Mouse (Mus musculus) layer of hippocampus, postnatal 10 days (tissue): Measurements from ENCODE around the gene Ldlrad3. TPM values are rescaled to one million over a fixed set of nuclear protein-coding genes. Genes with fewer than 3 reads are reported as not detected.

Experiments
- DNase-seq, 2 experiments: peaks; one replicate each; pipeline ENCODE4 v3.0.0; 2021; ENCODE audit warnings: low spot score in 2 of 2
- total RNA-seq, 2 experiments: library from RNA; stranded (reverse); gene quantifications; 2 replicates each; pipeline ENCODE4 v1.2.3; 2021

The Ldlrad3 gene
- total RNA-seq, 2 experiments from 2014 or later = 15.4 to 15.5 TPM

GRCm38 (mm10) chr2:102190956-102191355, 4.8 kb upstream of the Ldlrad3 start:
- DNase-seq = no peak

GRCm38 (mm10) chr2:102185069-102185950, 875 bp downstream of the Ldlrad3 start:
- DNase-seq = no peak

- no peak for DNase-seq
Measured at GRCm38 (mm10) chr2:102183720-102184480, 2.3 kb downstream of the Ldlrad3 start.

DNA sequence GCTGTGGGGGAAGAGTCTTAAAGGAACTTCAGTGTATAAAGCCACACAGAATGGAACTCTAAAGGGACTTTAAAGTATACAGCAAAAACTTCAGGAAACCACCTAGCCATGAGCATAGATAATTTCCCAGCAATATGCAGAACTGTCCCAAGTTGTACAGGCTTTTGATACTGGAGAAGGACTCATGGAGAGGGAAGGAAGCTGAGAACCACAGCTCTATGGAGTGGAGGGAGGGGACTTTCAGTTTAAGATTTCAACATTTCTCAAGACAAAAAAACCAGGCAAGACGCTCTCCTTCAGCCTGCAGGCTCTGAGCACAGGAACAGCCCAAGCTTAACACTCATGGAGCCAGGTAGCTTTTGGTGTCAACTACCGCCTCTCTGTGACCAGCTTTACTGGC, 4.7 kb downstream of the Ldlrad3 start:
- DNase-seq = no peak

GRCm38 (mm10) chr2:102176434-102176772, 9.8 kb downstream of the Ldlrad3 start:
- DNase-seq = no peak

DNA sequence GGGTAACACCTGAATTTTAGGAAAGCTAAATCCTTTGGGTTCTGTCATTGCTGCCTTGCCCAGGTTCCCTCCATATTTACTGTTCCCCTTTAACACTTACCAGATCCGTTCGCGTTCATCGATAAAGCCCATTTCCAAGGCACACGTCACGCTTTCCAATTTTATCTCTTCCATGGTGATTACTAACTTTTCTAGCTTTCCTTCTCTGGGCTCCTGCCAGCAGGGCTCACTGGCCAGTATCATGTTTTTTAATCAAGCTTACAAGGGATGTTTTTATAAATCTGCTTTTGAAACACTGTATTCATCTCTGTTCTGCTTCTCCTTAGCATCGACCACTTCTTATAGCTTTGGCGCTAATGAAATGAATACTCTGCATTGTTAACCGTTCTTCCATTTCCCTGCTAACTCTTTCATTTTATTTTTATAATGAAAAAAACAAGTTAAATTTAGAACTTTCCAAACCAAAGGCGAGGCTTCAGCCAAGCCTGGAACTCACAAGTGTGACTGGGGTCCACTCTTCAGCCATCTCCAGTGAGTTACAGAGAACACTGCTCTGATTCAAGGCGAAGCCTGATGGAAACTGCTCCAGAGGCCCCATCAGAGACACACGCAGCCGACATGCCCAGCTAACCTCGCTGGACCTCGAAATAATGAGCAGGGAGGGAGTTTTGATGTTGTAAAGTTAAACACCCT, 10.3 kb downstream of the Ldlrad3 start:
- no peak for DNase-seq

- DNase-seq = no peak
Measured at GRCm38 (mm10) chr2:102172458-102172857, 13.7 kb downstream of the Ldlrad3 start.

GRCm38 (mm10) chr2:102166550-102167325, 19.4 kb downstream of the Ldlrad3 start:
- DNase-seq = no peak

GRCm38 (mm10) chr2:102163106-102163505, 23.1 kb downstream of the Ldlrad3 start:
- DNase-seq = no peak

GRCm38 (mm10) chr2:102157555-102157954, 28.6 kb downstream of the Ldlrad3 start:
- no peak for DNase-seq

DNA sequence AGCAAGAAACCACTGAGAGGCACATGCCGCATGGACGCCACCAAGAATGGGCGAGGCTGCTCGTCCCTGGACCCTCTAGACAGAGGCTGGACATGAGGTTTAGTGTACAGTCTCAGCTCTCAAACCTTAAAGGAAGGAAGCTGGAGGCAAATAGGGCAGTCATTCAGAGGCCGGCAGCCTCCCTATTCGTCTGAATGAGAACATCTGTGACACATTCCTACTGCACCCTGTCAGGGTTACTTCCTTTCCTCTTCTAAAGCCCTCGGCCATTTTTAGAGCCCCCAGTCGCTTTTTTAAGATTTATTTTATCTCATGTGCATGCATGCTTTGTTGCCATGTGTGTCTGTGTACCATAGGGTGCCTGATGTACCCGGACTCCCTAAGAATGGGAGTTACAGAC, 29.2 kb downstream of the Ldlrad3 start:
- DNase-seq = no peak

DNA sequence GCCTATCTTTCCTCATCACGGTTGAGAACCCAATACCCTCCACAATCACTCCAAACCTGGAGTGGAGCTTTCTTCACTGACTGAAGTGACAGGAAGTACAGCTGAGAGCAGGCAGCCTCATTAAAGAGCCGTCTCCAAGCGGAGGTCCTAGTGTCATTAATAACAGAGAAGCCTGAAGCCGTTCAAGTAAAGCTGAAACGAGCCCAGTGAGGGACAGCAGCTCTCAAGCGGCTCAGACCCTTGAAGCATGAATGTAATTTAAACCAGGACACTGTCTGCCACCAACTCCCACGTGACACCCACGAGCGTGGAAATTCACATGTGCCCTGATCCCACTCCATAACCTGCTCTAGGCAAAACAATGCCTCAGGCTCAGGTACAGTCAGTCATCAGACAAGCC, 29.7 kb downstream of the Ldlrad3 start:
- no peak for DNase-seq

GRCm38 (mm10) chr2:102155306-102156015, 30.7 kb downstream of the Ldlrad3 start:
- DNase-seq = no peak

DNA sequence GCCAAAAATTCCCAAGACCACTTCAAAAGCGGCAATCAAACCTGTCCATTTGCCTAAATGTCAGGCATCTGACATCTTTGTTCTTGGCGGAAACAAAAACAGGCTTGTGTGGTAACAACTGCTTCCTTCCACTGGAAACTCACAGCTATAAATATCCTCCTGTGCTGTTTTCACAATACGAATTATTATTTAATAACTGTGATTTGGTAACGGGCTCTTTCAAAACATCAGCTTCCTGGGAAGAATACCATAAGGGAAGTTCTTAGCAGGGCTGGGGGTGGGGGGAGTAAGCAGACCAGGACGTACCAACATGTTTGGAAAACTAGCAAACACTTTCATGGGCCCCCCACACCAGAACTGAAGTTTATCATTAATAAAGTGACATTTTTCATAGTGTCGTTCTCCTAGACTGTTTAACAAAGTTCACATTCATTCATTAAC, 31.4 kb downstream of the Ldlrad3 start:
- DNase-seq = no peak

DNA sequence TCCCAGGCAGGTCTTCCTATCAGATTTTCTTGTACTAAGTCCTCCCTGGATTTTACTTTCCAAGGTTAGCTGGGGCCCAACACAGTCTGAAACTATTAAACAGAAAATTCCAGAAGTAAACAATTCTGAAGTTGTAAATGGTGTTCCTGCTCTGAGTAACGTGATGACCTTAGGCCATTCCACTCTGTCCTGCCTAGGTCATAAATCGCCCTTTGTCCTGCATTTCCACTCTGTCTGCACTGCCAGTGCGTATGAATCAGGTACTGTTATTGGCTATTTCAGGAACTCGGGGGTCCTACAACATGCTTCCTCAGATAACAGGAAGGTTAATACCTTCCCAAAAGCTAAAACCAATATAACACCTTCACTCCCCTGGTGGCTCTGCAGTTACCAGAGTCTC, 31.9 kb downstream of the Ldlrad3 start:
- no peak for DNase-seq

GRCm38 (mm10) chr2:102153516-102153915, 32.7 kb downstream of the Ldlrad3 start:
- DNase-seq = no peak

- no peak for DNase-seq
Measured at GRCm38 (mm10) chr2:102152851-102153250, 33.3 kb downstream of the Ldlrad3 start.

DNA sequence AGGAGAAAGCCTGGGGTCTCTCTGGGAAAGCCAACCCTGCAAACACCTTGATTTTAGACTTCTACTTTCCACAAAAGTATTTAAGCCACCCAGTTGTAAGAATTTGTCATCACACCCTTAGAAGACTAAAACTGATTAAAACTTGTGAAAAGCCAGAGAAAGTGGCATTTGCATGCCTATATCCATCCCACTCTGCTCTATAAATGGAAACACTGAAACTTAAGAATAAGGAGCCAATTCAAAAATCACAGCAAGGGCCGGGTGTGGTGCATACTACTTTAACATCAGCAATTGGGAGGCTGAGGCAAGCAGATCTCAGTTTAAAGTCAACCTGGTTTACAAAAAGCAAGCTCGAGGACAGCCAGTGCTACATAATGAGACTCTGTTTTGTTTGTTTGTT, 37.1 kb downstream of the Ldlrad3 start:
- DNase-seq = no peak

DNA sequence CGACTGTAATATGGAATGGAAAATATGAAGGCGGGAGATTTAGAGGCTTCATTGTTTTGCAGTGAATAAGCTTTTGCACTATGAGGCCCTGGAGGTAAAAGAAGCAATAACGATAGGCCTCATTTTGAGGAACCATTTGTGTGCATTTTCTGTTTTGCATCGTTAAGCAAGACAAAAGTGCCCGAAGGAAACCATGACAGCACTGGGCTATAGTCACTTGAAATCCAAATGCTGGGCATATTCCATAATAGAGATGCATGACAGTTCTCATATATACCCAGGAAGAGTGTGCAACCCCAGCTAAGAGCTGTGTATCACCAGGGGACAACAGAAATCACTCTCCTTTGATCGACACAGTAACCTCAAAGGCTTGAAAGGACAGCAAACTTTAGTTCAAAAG, 38.1 kb downstream of the Ldlrad3 start:
- no peak for DNase-seq

- no peak for DNase-seq
Measured at GRCm38 (mm10) chr2:102147561-102147960, 38.6 kb downstream of the Ldlrad3 start.
